In genomic region chr5:20256933-20257332, GRCm38 (mm10) we compare ENCODE assay signal across 13 mouse cellular contexts.
"Had no signal": no experiment of that assay in that cellular context is flagged by ENCODE, and none has a peak within 500 bp of the region (broad histone marks: within the 10 kb centered on the region; RNA-seq: fewer than 3 reads in every experiment).

No protein-coding gene starts in this region.

- H3K4me3 ChIP-seq: limb, embryonic 12.5 days; liver, embryonic 12.5 days; liver, embryonic 15.5 days; neural tube, embryonic 13.5 days had no signal

- DNase-seq: kidney, adult 2 months; kidney, postnatal 25 days; lung, adult 2 months; lung, postnatal 14 days; lung, postnatal 4 days; thymus, adult 18-20 months; thymus, postnatal 36 days had no signal

- H3K27me3 ChIP-seq: limb, embryonic 12.5 days; liver, embryonic 12.5 days; liver, embryonic 15.5 days; neural tube, embryonic 13.5 days had no signal

- H3K36me3 ChIP-seq: limb, embryonic 12.5 days; liver, embryonic 12.5 days; liver, embryonic 15.5 days; neural tube, embryonic 13.5 days had no signal

- H3K4me2 ChIP-seq: limb, embryonic 12.5 days; liver, embryonic 12.5 days; liver, embryonic 15.5 days; neural tube, embryonic 13.5 days had no signal

- H3K27ac ChIP-seq: kidney, postnatal 0 days; limb, embryonic 12.5 days; liver, embryonic 12.5 days; liver, embryonic 15.5 days; neural tube, embryonic 13.5 days had no signal

- H3K9me3 ChIP-seq: limb, embryonic 12.5 days; liver, embryonic 12.5 days; liver, embryonic 15.5 days; neural tube, embryonic 13.5 days had no signal

- H3K4me1 ChIP-seq: liver, embryonic 12.5 days; liver, embryonic 15.5 days had no signal

- ATAC-seq: intestine, postnatal 0 days; liver, embryonic 12.5 days had no signal

- H3K9ac ChIP-seq: limb, embryonic 12.5 days; liver, embryonic 12.5 days; liver, embryonic 15.5 days; neural tube, embryonic 13.5 days had no signal
